Mouse (Mus musculus): ENCODE data around the gene Wiz.
A peak's percentile ranks its signal among the peaks of the same experiment; 100 is the strongest.

Gene Wiz

GRCm38 (mm10) chr17:32349851-32350381 lies 39.3 kb downstream of the Wiz start:
- no peak for DNase-seq (ENCODE audit: low spot score in 2 of 2)

GRCm38 (mm10) chr17:32349037-32349732 lies 40.1 kb downstream of the Wiz start:
- peak in 1 of 2 experiments; percentile 60 for DNase-seq (ENCODE audit: low spot score in 2 of 2)

- DNase-seq (ENCODE audit: low spot score in 2 of 2), result no peak
Observed at GRCm38 (mm10) chr17:32348406-32348805, 40.8 kb downstream of the Wiz start.

- DNase-seq (ENCODE audit: low spot score in 2 of 2), result no peak
Observed at GRCm38 (mm10) chr17:32341102-32341501, 48.1 kb downstream of the Wiz start.

- DNase-seq (ENCODE audit: low spot score in 2 of 2), result no peak
Observed at GRCm38 (mm10) chr17:32340110-32340509, 49.1 kb downstream of the Wiz start.

- no peak for DNase-seq (ENCODE audit: low spot score in 2 of 2)
Observed at GRCm38 (mm10) chr17:32335869-32336268, 53.4 kb downstream of the Wiz start.

GRCm38 (mm10) chr17:32334921-32335320 lies 54.3 kb downstream of the Wiz start:
- DNase-seq (ENCODE audit: low spot score in 2 of 2), result no peak

- no peak for DNase-seq (ENCODE audit: low spot score in 2 of 2)
Observed at GRCm38 (mm10) chr17:32333675-32334303, 55.5 kb downstream of the Wiz start.

GRCm38 (mm10) chr17:32327501-32327900 lies 61.7 kb downstream of the Wiz start:
- DNase-seq (ENCODE audit: low spot score in 2 of 2), result no peak

- no peak for DNase-seq (ENCODE audit: low spot score in 2 of 2)
Observed at GRCm38 (mm10) chr17:32322809-32323208, 66.4 kb downstream of the Wiz start.

- no peak for DNase-seq (ENCODE audit: low spot score in 2 of 2)
Observed at GRCm38 (mm10) chr17:32321836-32322235, 67.4 kb downstream of the Wiz start.

GRCm38 (mm10) chr17:32321390-32321734 lies 67.9 kb downstream of the Wiz start:
- no peak for DNase-seq (ENCODE audit: low spot score in 2 of 2)

GRCm38 (mm10) chr17:32320597-32321389 lies 68.4 kb downstream of the Wiz start, which contains the start of gene Akap8:
Gene Akap8, minus strand, starts transcription at chr17:32321238.
- peak; percentile 100 for DNase-seq (ENCODE audit: low spot score in 2 of 2)

GRCm38 (mm10) chr17:32319950-32320349 lies 69.3 kb downstream of the Wiz start:
- no peak for DNase-seq (ENCODE audit: low spot score in 2 of 2)

- no peak for DNase-seq (ENCODE audit: low spot score in 2 of 2)
Observed at GRCm38 (mm10) chr17:32317708-32318107, 71.5 kb downstream of the Wiz start.

GRCm38 (mm10) chr17:32317032-32317431 lies 72.2 kb downstream of the Wiz start:
- DNase-seq (ENCODE audit: low spot score in 2 of 2), result no peak

GRCm38 (mm10) chr17:32315560-32315959 lies 73.7 kb downstream of the Wiz start:
- DNase-seq (ENCODE audit: low spot score in 2 of 2), result no peak

GRCm38 (mm10) chr17:32313892-32314291 lies 75.3 kb downstream of the Wiz start:
- DNase-seq (ENCODE audit: low spot score in 2 of 2), result no peak

GRCm38 (mm10) chr17:32312801-32313200 lies 76.4 kb downstream of the Wiz start:
- DNase-seq (ENCODE audit: low spot score in 2 of 2), result no peak

GRCm38 (mm10) chr17:32307963-32308362 lies 81.3 kb downstream of the Wiz start:
- no peak for DNase-seq (ENCODE audit: low spot score in 2 of 2)
